Mouse (Mus musculus): ENCODE measurements around the gene Olfr877. TPM values are rescaled to one million over a fixed set of nuclear protein-coding genes. Genes with fewer than 3 reads are reported as not detected.

Gene Olfr877
- not detected in 2 replicates for polyA plus RNA-seq (2012; rRNA removed)

DNA sequence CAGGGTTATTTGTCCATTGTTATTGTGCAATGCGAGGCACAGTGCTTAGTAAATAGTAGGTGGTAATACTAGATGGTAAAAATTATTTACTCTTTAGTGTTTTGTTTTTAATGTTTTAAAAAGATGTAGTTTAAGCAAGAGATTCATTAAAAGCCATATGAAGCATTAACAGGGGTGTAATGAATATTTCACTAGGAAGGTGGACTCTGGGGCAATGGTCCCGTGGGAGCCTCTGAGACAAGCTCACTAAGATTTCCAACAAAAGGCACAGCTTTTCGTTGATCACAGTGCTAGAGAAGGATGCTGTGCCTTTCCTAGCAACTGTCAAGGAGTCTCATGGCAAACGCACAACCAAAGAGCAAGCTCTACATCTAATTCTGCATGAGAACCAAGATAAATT, at the start of gene Olfr877:
Gene Olfr877, plus strand, starts transcription at position 301 of the 400 bp plus-strand sequence.
- H3K36me3 ChIP-seq (ENCODE audit: control insufficient read depth, insufficient read depth, low read length) = no peaks in the 10 kb centered on the region
- H3K27me3 ChIP-seq (ENCODE audit: control insufficient read depth, insufficient read depth, low read length) = no peaks in the 10 kb centered on the region
- H3K27ac ChIP-seq (ENCODE audit: control insufficient read depth, insufficient read depth, low read depth, low read length) = no peak within 1 kb of the TSS
- TF ChIP-seq POLR2A (IDR thresholded peaks at IDR 0.05; ENCODE audit: control insufficient read depth, low read depth, low read length) (no peak), CTCF (IDR thresholded peaks at IDR 0.05; ENCODE audit: control insufficient read depth, insufficient read depth, insufficient replicate concordance, low read depth, low read length) (no peak)
- no peaks in the 10 kb centered on the region for H3K4me1 ChIP-seq (ENCODE audit: control insufficient read depth, insufficient read depth, low read length)
- no peak within 1 kb of the TSS for H3K4me3 ChIP-seq (ENCODE audit: control insufficient read depth, low read depth, low read length)

DNA sequence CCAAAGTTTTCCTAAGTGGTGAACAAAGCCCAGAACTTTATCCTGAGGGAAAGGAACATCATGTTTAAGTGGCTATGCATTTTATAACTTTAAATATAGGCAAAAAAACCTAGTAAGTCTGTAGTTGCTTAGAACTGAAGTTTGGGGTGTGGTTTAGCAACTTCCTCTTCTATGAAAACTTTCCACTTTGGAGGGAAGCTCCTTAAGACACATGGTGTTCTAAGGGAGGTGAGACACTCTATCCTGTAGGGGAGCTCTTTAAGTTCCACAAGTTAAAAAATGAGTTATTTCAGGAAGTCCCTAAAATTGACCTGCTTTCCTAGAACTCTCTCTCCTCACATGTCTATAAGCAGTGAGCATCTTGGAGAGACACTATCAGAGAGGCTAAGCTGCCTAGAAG, 46.8 kb upstream of the Olfr877 start:
- TF ChIP-seq CTCF (IDR thresholded peaks at IDR 0.05; ENCODE audit: control insufficient read depth, insufficient read depth, insufficient replicate concordance, low read depth, low read length) (no peak), POLR2A (IDR thresholded peaks at IDR 0.05; ENCODE audit: control insufficient read depth, low read depth, low read length) (no peak)
- Histone ChIP-seq H3K27ac (ENCODE audit: control insufficient read depth, insufficient read depth, low read depth, low read length) (no peak overlapping the region), H3K27me3 (ENCODE audit: control insufficient read depth, insufficient read depth, low read length) (no peaks in the 10 kb centered on the region), H3K4me3 (ENCODE audit: control insufficient read depth, low read depth, low read length) (no peak overlapping the region), H3K36me3 (ENCODE audit: control insufficient read depth, insufficient read depth, low read length) (no peaks in the 10 kb centered on the region), H3K4me1 (ENCODE audit: control insufficient read depth, insufficient read depth, low read length) (no peaks in the 10 kb centered on the region)

DNA sequence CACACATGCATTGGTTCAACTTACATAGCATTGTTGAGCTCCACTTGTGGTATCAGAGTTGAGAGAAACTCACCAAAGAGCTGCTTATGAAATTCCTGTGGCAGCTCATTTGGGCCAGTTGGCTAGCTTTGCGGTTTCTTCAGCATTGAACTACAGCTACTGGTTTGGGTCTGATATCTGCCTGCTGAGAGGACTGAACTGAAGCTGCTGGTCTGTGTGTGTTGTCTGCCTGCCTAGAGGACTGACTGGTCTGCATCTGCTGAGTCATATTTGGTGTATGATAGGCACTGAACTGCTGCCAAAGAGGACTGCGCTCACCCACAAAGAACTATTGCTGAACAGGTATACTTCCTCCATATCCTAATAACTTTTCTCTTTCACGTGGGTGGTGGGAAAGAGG, 45.6 kb upstream of the Olfr877 start:
- no peak overlapping the region for H3K27ac ChIP-seq (ENCODE audit: control insufficient read depth, insufficient read depth, low read depth, low read length)
- H3K4me3 ChIP-seq (ENCODE audit: control insufficient read depth, low read depth, low read length) = no peak overlapping the region
- no peaks in the 10 kb centered on the region for H3K27me3 ChIP-seq (ENCODE audit: control insufficient read depth, insufficient read depth, low read length)
- no peaks in the 10 kb centered on the region for H3K4me1 ChIP-seq (ENCODE audit: control insufficient read depth, insufficient read depth, low read length)
- TF ChIP-seq CTCF (IDR thresholded peaks at IDR 0.05; ENCODE audit: control insufficient read depth, insufficient read depth, insufficient replicate concordance, low read depth, low read length) (no peak), POLR2A (IDR thresholded peaks at IDR 0.05; ENCODE audit: control insufficient read depth, low read depth, low read length) (no peak)
- no peaks in the 10 kb centered on the region for H3K36me3 ChIP-seq (ENCODE audit: control insufficient read depth, insufficient read depth, low read length)

DNA sequence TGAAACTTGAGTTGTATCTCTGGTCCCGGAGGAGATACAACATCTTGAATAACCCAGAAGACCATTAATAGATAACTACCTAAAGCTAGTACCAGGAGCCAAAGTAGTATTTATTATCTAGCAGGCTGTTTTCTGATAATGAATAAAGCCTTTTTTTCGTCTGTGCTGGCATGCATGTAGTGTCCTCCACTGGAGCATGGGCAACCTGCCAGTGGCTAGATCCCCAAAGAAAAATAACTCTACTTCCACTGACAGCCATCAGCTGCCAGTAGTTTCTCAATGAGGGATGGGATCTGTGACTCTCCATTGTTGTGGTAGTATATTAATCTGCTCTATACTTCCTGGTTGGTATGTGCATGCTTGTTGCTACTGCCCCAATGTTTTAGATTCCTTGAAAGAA, 45.1 kb upstream of the Olfr877 start:
- Histone ChIP-seq H3K4me3 (ENCODE audit: control insufficient read depth, low read depth, low read length) (no peak overlapping the region), H3K27me3 (ENCODE audit: control insufficient read depth, insufficient read depth, low read length) (no peaks in the 10 kb centered on the region), H3K4me1 (ENCODE audit: control insufficient read depth, insufficient read depth, low read length) (no peaks in the 10 kb centered on the region), H3K27ac (ENCODE audit: control insufficient read depth, insufficient read depth, low read depth, low read length) (no peak overlapping the region), H3K36me3 (ENCODE audit: control insufficient read depth, insufficient read depth, low read length) (no peaks in the 10 kb centered on the region)
- TF ChIP-seq POLR2A (IDR thresholded peaks at IDR 0.05; ENCODE audit: control insufficient read depth, low read depth, low read length) (no peak), CTCF (IDR thresholded peaks at IDR 0.05; ENCODE audit: control insufficient read depth, insufficient read depth, insufficient replicate concordance, low read depth, low read length) (no peak)

DNA sequence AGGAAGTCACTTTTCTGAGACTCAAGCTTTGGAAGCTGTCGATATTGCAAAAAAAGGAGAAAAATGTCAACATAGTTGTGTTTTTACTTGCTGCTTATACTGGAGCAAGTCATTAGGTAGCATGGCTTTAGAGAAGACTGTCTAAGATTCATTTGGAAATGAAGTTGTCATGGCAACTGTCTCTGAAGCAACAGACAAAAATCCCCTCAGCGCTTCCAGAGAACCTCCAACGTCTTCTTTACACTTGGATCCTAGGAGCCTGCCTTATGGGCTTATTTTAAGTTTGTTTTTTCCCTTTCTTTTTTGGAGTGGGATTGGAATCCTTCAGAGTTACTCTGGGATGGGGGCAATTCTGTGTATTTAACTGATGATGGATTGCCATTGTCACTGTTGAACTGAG, 39.4 kb upstream of the Olfr877 start:
- no peaks in the 10 kb centered on the region for H3K36me3 ChIP-seq (ENCODE audit: control insufficient read depth, insufficient read depth, low read length)
- no peaks in the 10 kb centered on the region for H3K4me1 ChIP-seq (ENCODE audit: control insufficient read depth, insufficient read depth, low read length)
- TF ChIP-seq POLR2A (IDR thresholded peaks at IDR 0.05; ENCODE audit: control insufficient read depth, low read depth, low read length) = no peak
- no peak for TF ChIP-seq CTCF (IDR thresholded peaks at IDR 0.05; ENCODE audit: control insufficient read depth, insufficient read depth, insufficient replicate concordance, low read depth, low read length)
- H3K27ac ChIP-seq (ENCODE audit: control insufficient read depth, insufficient read depth, low read depth, low read length) = no peak overlapping the region
- no peak overlapping the region for H3K4me3 ChIP-seq (ENCODE audit: control insufficient read depth, low read depth, low read length)
- H3K27me3 ChIP-seq (ENCODE audit: control insufficient read depth, insufficient read depth, low read length) = no peaks in the 10 kb centered on the region

- H3K36me3 ChIP-seq (ENCODE audit: control insufficient read depth, insufficient read depth, low read length) = no peaks in the 10 kb centered on the region
- H3K27ac ChIP-seq (ENCODE audit: control insufficient read depth, insufficient read depth, low read depth, low read length) = no peak overlapping the region
- H3K4me3 ChIP-seq (ENCODE audit: control insufficient read depth, low read depth, low read length) = no peak overlapping the region
- no peak for TF ChIP-seq POLR2A (IDR thresholded peaks at IDR 0.05; ENCODE audit: control insufficient read depth, low read depth, low read length)
- TF ChIP-seq CTCF (IDR thresholded peaks at IDR 0.05; ENCODE audit: control insufficient read depth, insufficient read depth, insufficient replicate concordance, low read depth, low read length) = no peak
- no peaks in the 10 kb centered on the region for H3K4me1 ChIP-seq (ENCODE audit: control insufficient read depth, insufficient read depth, low read length)
- no peaks in the 10 kb centered on the region for H3K27me3 ChIP-seq (ENCODE audit: control insufficient read depth, insufficient read depth, low read length)
Observed at GRCm38 (mm10) chr9:37829881-37830280, 24.2 kb upstream of the Olfr877 start.

- Histone ChIP-seq H3K27me3 (ENCODE audit: control insufficient read depth, insufficient read depth, low read length) (no peaks in the 10 kb centered on the region), H3K4me3 (ENCODE audit: control insufficient read depth, low read depth, low read length) (no peak overlapping the region), H3K36me3 (ENCODE audit: control insufficient read depth, insufficient read depth, low read length) (no peaks in the 10 kb centered on the region), H3K4me1 (ENCODE audit: control insufficient read depth, insufficient read depth, low read length) (no peaks in the 10 kb centered on the region), H3K27ac (ENCODE audit: control insufficient read depth, insufficient read depth, low read depth, low read length) (no peak overlapping the region)
- TF ChIP-seq POLR2A (IDR thresholded peaks at IDR 0.05; ENCODE audit: control insufficient read depth, low read depth, low read length) (no peak), CTCF (IDR thresholded peaks at IDR 0.05; ENCODE audit: control insufficient read depth, insufficient read depth, insufficient replicate concordance, low read depth, low read length) (no peak)
Observed at GRCm38 (mm10) chr9:37833341-37833740, 20.7 kb upstream of the Olfr877 start.

DNA sequence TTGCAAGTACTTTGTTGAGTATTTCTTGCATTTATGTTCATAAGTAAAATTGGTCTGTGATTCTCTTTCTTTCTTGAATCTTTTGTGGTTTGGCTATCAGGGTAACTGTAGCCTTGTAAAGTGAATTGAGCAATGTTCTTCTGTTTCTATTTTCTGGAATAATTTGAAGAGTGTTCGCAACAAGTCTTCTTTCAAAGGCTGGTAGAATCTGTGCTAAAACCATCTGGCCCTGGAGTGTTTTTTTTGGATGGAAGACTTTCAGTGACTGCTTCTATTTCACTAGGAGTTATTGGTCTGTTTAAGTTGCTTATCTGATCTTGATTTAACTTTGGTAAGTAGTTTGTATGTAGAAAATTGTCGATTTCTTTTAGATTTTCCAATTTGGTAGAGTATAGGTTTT, 4.8 kb upstream of the Olfr877 start:
- no peak for TF ChIP-seq POLR2A (IDR thresholded peaks at IDR 0.05; ENCODE audit: control insufficient read depth, low read depth, low read length)
- TF ChIP-seq CTCF (IDR thresholded peaks at IDR 0.05; ENCODE audit: control insufficient read depth, insufficient read depth, insufficient replicate concordance, low read depth, low read length) = no peak
- Histone ChIP-seq H3K27me3 (ENCODE audit: control insufficient read depth, insufficient read depth, low read length) (no peaks in the 10 kb centered on the region), H3K27ac (ENCODE audit: control insufficient read depth, insufficient read depth, low read depth, low read length) (no peak overlapping the region), H3K36me3 (ENCODE audit: control insufficient read depth, insufficient read depth, low read length) (no peaks in the 10 kb centered on the region), H3K4me1 (ENCODE audit: control insufficient read depth, insufficient read depth, low read length) (no peaks in the 10 kb centered on the region), H3K4me3 (ENCODE audit: control insufficient read depth, low read depth, low read length) (no peak overlapping the region)

All from testis, adult 2 months (tissue).